Mouse (Mus musculus): ENCODE data around the gene Emc1. TPM values are rescaled to one million over a fixed set of nuclear protein-coding genes. Genes with fewer than 3 reads are reported as not detected.

Emc1 gene
- polyA plus RNA-seq, 1 experiment from 2014 or later, result 27.6 TPM

DNA sequence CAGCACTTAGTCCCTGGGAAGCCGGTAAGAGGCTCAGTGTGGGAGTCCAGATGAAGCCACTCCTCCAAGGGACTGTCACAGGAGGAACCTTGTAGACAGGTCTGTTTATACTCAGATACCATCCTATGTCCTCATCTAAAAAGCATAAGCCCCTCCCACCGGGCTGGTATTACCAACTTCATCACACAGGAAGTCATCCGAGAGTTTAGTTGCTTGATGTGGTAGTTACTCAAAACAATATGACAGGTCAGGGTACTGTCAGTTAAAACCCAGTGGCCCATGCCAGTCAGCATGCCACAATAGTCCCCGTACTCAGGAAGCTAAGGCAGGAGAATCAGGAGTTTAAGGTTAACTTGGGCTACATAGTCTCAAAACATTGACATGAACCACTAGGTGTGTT is 32.6 kb upstream of the Emc1 start:
- no peak for ATAC-seq (ENCODE audit: low FRiP score, low TSS enrichment)
- H3K27me3 ChIP-seq (ENCODE audit: insufficient read depth, low read length), result no peaks in the 10 kb centered on the region
- H3K9me3 ChIP-seq (ENCODE audit: low read length), result no peaks in the 10 kb centered on the region
- no peak overlapping the region for H3K9ac ChIP-seq (replicated peaks; ENCODE audit: low read length)
- H3K36me3 ChIP-seq (ENCODE audit: insufficient read depth, low read length), result peaks cover 39% of the 10 kb centered on the region
- 97% methylated on average over 4 of the region's 4 CpGs for WGBS
- H3K4me2 ChIP-seq (replicated peaks; ENCODE audit: low read depth, low read length), result no peak overlapping the region
- no peak overlapping the region for H3K4me3 ChIP-seq (ENCODE audit: low read length)
- H3K4me1 ChIP-seq (ENCODE audit: insufficient read depth, low read length), result no peaks in the 10 kb centered on the region
- no peak overlapping the region for H3K27ac ChIP-seq (ENCODE audit: low read length)

DNA sequence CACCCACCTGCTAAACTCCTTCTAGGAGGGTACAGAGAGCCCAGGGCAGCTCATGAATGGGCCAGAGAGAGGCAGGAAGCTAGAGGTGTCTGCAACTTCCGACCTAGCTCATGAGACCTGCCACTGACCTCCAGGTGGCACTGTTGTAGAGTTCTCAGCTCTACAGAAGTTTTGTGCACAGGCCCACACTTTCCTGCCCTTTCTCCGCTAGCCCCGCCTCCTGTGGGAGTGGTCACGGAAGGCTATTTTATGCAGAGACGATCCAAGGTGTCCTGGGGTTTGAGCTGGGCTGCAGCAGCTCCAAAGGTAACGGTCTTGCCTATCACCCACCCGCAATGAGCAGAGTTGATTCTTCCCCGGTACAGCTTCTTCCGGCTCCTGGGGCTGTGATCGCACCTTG is 21.8 kb upstream of the Emc1 start:
- Histone ChIP-seq H3K4me3 (ENCODE audit: low read length) (peak overlapping the region; percentile 31), H3K27me3 (ENCODE audit: insufficient read depth, low read length) (no peaks in the 10 kb centered on the region), H3K4me1 (ENCODE audit: insufficient read depth, low read length) (no peaks in the 10 kb centered on the region; the same call in 1 of the 2 replicates), H3K9ac (replicated peaks; ENCODE audit: low read length) (no peak overlapping the region), H3K9me3 (ENCODE audit: low read length) (no peaks in the 10 kb centered on the region), H3K36me3 (ENCODE audit: insufficient read depth, low read length) (no peaks in the 10 kb centered on the region), H3K4me2 (replicated peaks; ENCODE audit: low read depth, low read length) (peak overlapping the region; percentile 49), H3K27ac (ENCODE audit: low read length) (no peak overlapping the region)
- WGBS, result 10% methylated on average over 10 of the region's 10 CpGs
- peak; percentile 92 for ATAC-seq (ENCODE audit: low FRiP score, low TSS enrichment)

DNA sequence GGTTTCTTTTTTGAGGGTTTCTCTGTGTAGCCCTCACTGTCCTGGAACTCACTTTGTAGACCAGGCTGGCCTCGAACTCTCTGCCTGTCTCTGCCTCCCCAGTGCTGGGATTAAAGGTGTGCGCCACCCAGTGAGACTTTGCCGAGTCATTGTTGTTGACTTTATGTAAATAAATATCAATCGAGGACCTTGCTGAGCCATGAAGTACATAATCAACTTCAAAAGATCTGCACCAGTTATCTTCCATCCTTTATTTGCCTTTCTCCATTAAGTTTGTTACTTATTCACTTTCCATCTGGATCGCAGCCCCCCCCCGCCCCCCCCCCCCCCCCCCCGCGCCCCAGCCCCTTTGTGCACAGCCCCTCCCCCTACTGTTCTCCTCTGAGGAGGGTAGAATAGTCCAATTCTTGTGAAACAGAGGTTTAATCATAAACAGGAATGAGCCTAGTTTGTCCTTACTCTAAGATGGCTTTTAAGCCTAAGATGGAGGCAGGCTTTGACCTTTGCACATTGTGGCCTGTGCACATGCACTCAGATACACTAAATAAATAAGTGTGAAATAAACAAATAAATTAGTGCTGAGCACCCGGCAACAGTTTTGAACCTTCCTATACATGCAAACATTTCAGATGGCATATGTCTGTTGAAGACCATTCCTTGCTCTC is 17.6 kb upstream of the Emc1 start:
- no peaks in the 10 kb centered on the region for H3K27me3 ChIP-seq (ENCODE audit: insufficient read depth, low read length)
- H3K4me3 ChIP-seq (ENCODE audit: low read length), result no peak overlapping the region
- peak overlapping the region; percentile 52; the same call in 1 of the 2 replicates for H3K27ac ChIP-seq (ENCODE audit: low read length)
- no peak overlapping the region for H3K4me2 ChIP-seq (replicated peaks; ENCODE audit: low read depth, low read length)
- 65% methylated on average over 6 of the region's 9 CpGs for WGBS
- no peak for ATAC-seq (ENCODE audit: low FRiP score, low TSS enrichment)
- H3K36me3 ChIP-seq (ENCODE audit: insufficient read depth, low read length), result no peaks in the 10 kb centered on the region
- H3K9ac ChIP-seq (replicated peaks; ENCODE audit: low read length), result no peak overlapping the region
- H3K4me1 ChIP-seq (ENCODE audit: insufficient read depth, low read length), result peaks cover 7% of the 10 kb centered on the region; the same call in 1 of the 2 replicates
- no peaks in the 10 kb centered on the region for H3K9me3 ChIP-seq (ENCODE audit: low read length)

DNA sequence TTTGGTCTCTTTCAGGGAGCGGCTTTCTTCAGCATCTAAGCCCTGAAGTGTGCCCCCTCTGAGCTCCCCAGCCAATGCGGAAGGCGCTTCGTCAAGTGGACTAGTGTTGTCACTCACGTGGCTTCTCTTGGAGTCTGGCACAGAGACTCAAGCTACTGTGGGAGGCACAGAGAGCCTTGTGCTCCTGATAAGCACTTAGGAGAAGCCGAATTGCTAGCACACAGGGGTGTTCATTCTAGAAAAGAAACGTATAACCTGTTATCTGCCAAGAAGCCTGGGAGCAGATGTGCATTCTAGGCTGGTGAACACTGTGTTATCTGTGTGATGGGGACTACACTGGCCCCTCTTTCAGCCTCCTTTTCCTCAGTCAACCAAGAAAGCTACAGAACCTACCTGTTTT is 16.9 kb upstream of the Emc1 start:
- peak overlapping the region; percentile 52; the same call in 1 of the 2 replicates for H3K27ac ChIP-seq (ENCODE audit: low read length)
- H3K4me2 ChIP-seq (replicated peaks; ENCODE audit: low read depth, low read length), result no peak overlapping the region
- no peak for ATAC-seq (ENCODE audit: low FRiP score, low TSS enrichment)
- no peak overlapping the region for H3K4me3 ChIP-seq (ENCODE audit: low read length)
- no peak overlapping the region for H3K9ac ChIP-seq (replicated peaks; ENCODE audit: low read length)
- no peaks in the 10 kb centered on the region for H3K27me3 ChIP-seq (ENCODE audit: insufficient read depth, low read length)
- H3K36me3 ChIP-seq (ENCODE audit: insufficient read depth, low read length), result no peaks in the 10 kb centered on the region
- peaks cover 7% of the 10 kb centered on the region; the same call in 1 of the 2 replicates for H3K4me1 ChIP-seq (ENCODE audit: insufficient read depth, low read length)
- 76% methylated on average over 7 of the region's 7 CpGs for WGBS
- no peaks in the 10 kb centered on the region for H3K9me3 ChIP-seq (ENCODE audit: low read length)

DNA sequence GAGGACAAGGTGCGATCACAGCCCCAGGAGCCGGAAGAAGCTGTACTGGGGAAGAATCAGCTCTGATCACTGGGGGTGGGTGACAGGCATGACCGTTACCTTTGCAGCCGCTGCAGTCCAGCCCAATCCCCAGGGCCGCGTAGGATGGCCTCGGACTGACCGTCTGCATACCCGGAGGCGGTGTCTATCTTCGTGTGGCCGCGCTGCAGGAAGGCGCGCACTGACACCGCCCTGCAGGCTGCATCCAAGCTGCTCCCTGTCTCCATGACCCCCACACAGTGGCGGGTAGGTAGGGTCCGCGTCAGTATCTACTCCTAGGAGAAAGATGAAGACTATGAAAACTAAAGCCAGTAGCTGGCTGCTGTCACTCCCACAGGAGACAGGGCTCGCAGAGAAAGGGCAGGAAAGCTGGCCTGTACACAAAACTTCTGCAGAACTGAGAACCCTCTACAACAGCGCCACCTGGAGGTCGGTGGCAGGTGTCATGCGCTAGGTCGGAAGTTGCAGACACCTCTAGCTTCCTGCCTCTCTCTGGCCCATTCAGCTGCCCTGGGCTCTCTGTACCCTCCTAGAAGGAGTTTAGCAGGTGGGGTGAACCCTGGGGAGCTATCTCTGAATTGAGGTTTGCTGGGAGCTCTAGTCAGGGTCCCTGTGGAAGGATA is 15.4 kb upstream of the Emc1 start:
- Histone ChIP-seq H3K4me2 (replicated peaks; ENCODE audit: low read depth, low read length) (peak overlapping the region; percentile 57), H3K36me3 (ENCODE audit: insufficient read depth, low read length) (no peaks in the 10 kb centered on the region), H3K9me3 (ENCODE audit: low read length) (no peaks in the 10 kb centered on the region), H3K27me3 (ENCODE audit: insufficient read depth, low read length) (no peaks in the 10 kb centered on the region), H3K27ac (ENCODE audit: low read length) (0 out of 2 replicates have a peak overlapping the region, but pooled peaks have one; percentile 38), H3K9ac (replicated peaks; ENCODE audit: low read length) (peak overlapping the region; percentile 57; the same call in 1 of the 2 replicates), H3K4me1 (ENCODE audit: insufficient read depth, low read length) (peaks cover 7% of the 10 kb centered on the region; the same call in 1 of the 2 replicates), H3K4me3 (ENCODE audit: low read length) (peak overlapping the region; percentile 36)
- ATAC-seq (ENCODE audit: low FRiP score, low TSS enrichment), result peak; percentile 78
- 22% methylated on average over 24 of the region's 24 CpGs for WGBS

DNA sequence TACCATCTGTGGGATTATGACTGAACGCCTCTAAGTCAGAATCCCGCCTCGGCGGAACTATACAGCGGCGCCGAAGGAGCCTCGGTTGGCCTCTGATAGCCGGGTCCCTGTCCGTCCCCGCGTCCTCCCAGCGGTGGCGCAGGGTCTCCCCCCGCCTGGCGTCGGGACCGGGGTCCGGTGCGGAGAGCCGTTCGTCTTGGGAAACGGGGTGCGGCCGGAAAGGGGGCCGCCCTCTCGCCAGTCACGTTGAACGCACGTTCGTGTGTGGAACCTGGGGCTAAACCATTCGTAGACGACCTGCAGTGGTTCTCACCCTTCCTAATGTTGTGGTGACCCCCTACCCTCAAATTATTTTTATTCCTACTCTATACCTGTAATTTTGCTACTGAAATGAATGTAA is 14.2 kb upstream of the Emc1 start:
- Histone ChIP-seq H3K27ac (ENCODE audit: low read length) (no peak overlapping the region), H3K4me2 (replicated peaks; ENCODE audit: low read depth, low read length) (no peak overlapping the region), H3K9me3 (ENCODE audit: low read length) (no peaks in the 10 kb centered on the region), H3K36me3 (ENCODE audit: insufficient read depth, low read length) (no peaks in the 10 kb centered on the region), H3K4me1 (ENCODE audit: insufficient read depth, low read length) (peaks cover 7% of the 10 kb centered on the region; the same call in 1 of the 2 replicates), H3K9ac (replicated peaks; ENCODE audit: low read length) (no peak overlapping the region), H3K4me3 (ENCODE audit: low read length) (no peak overlapping the region), H3K27me3 (ENCODE audit: insufficient read depth, low read length) (no peaks in the 10 kb centered on the region)
- WGBS, result 49% methylated on average over 33 of the region's 33 CpGs
- ATAC-seq (ENCODE audit: low FRiP score, low TSS enrichment), result no peak

DNA sequence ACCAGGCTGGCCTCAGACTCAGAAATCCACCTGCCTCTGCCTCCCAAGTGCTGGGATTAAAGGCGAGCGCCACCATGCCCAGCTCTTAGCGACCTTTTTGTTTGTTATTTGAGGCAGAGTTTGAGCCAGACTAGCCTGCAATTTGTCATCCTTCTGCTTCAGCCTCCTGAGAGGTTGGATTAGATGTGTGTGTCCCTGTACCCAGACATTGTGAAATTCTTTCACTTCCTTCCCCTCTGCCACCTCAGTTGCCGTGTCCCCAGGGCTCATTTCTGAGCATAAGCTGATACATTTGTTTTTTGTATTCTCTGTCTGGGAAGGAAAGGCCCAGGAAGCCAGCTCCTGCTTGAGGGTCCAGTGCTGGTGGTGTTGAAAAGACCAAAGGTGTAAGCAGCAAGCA is 11.6 kb upstream of the Emc1 start:
- H3K9ac ChIP-seq (replicated peaks; ENCODE audit: low read length), result no peak overlapping the region
- H3K27me3 ChIP-seq (ENCODE audit: insufficient read depth, low read length), result no peaks in the 10 kb centered on the region
- H3K4me2 ChIP-seq (replicated peaks; ENCODE audit: low read depth, low read length), result no peak overlapping the region
- ATAC-seq (ENCODE audit: low FRiP score, low TSS enrichment), result no peak
- H3K9me3 ChIP-seq (ENCODE audit: low read length), result no peaks in the 10 kb centered on the region
- H3K27ac ChIP-seq (ENCODE audit: low read length), result no peak overlapping the region
- WGBS, result 83% methylated on average over 4 of the region's 4 CpGs
- peaks cover 7% of the 10 kb centered on the region; the same call in 1 of the 2 replicates for H3K4me1 ChIP-seq (ENCODE audit: insufficient read depth, low read length)
- H3K36me3 ChIP-seq (ENCODE audit: insufficient read depth, low read length), result 0 out of 2 replicates have a peak, but pooled peaks cover 6% of the 10 kb centered on the region
- H3K4me3 ChIP-seq (ENCODE audit: low read length), result no peak overlapping the region

DNA sequence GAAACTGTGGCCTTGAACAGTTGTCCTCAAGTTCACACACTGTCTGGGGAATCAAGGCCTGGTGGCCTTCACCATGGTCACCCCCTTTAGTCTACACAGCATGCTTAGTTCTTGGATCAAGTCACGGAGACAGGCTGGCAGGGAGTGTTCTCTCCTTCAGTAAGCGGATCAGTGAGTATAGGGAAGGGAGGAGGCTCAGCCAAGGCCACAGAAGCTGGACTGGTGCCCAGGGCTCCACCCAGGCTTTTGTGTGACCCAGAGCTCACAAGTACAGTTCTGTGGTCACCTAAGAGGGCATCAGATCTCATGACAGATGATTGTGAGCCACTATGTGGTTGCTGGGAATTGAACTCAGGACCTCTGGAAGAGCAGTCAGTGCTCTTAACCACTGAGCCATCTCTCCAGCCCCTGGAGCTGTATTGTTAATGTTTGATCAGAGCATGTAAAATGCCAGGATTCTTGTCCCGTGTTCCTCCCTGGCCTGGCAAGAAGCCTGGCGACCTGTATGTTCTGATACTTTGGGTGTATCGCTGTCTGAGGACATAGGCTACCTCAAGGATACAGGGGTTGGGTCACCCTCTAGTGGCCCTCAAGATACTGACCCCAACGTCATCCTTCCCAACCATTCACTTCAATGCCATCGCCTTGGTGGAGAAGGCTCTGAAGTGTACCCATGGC is 10.7 kb upstream of the Emc1 start:
- WGBS, result 67% methylated on average over 7 of the region's 7 CpGs
- no peak overlapping the region for H3K27ac ChIP-seq (ENCODE audit: low read length)
- peaks cover 5% of the 10 kb centered on the region; the same call in 1 of the 2 replicates for H3K4me1 ChIP-seq (ENCODE audit: insufficient read depth, low read length)
- no peaks in the 10 kb centered on the region for H3K27me3 ChIP-seq (ENCODE audit: insufficient read depth, low read length)
- no peak overlapping the region for H3K4me2 ChIP-seq (replicated peaks; ENCODE audit: low read depth, low read length)
- no peak overlapping the region for H3K9ac ChIP-seq (replicated peaks; ENCODE audit: low read length)
- ATAC-seq (ENCODE audit: low FRiP score, low TSS enrichment), result no peak
- peaks cover 13% of the 10 kb centered on the region; the same call in 1 of the 2 replicates for H3K36me3 ChIP-seq (ENCODE audit: insufficient read depth, low read length)
- H3K4me3 ChIP-seq (ENCODE audit: low read length), result no peak overlapping the region
- no peaks in the 10 kb centered on the region for H3K9me3 ChIP-seq (ENCODE audit: low read length)

DNA sequence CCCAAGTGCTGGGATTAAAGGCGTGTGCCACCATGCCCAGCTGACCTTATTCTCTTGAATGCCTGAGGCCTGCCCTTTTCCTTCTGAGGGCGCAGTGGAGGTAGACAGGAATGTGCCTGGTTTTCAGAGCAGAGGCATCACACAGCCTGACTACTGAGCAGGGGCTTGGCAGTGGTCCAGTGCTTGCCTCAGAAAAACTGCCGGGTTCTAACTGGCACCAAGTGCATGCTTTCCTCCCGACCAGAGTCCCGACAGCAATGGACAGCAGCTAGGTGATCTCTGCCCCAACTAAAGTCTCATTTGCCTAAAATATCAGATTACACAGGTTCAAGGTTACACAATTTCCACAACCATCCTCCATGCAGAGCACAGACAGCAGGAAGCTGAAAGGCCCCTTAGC is 8.7 kb upstream of the Emc1 start:
- no peak overlapping the region for H3K9ac ChIP-seq (replicated peaks; ENCODE audit: low read length)
- no peak for ATAC-seq (ENCODE audit: low FRiP score, low TSS enrichment)
- H3K4me3 ChIP-seq (ENCODE audit: low read length), result no peak overlapping the region
- H3K4me1 ChIP-seq (ENCODE audit: insufficient read depth, low read length), result no peaks in the 10 kb centered on the region
- H3K36me3 ChIP-seq (ENCODE audit: insufficient read depth, low read length), result peaks cover 32% of the 10 kb centered on the region
- no peaks in the 10 kb centered on the region for H3K27me3 ChIP-seq (ENCODE audit: insufficient read depth, low read length)
- no peaks in the 10 kb centered on the region for H3K9me3 ChIP-seq (ENCODE audit: low read length)
- 54% methylated on average over 5 of the region's 5 CpGs for WGBS
- no peak overlapping the region for H3K27ac ChIP-seq (ENCODE audit: low read length)
- H3K4me2 ChIP-seq (replicated peaks; ENCODE audit: low read depth, low read length), result no peak overlapping the region

All from kidney, embryonic 16.5 days (tissue).